Mouse (Mus musculus) CH12.LX (cell line): ENCODE measurements at regions not wholly inside any gene's neighbourhood (a gene's known extent, or its start where the extent isn't known, plus 50 kb on each side); places are given as distances from the start of the nearest gene placed in this dataset.

Experiments used
- DNase-seq: peaks from one replicate; pipeline ENCODE4 v3.0.0-alpha.2; 2013; ENCODE audit errors: extremely low read depth
- H3K27ac ChIP-seq: 2 replicates; pipeline ENCODE4 v1.5.1; 2012; ENCODE audit warnings: low read depth, mild to moderate bottlenecking, control low read depth, moderate library complexity; ENCODE audit not compliant: insufficient read depth
- H3K27me3 ChIP-seq: replicated peaks from 2 replicates; pipeline ENCODE3; 2012; ENCODE audit warnings: inconsistent platforms
- H3K36me3 ChIP-seq, 2 experiments: replicated peaks in 1 of 2; 2 replicates each; pipeline versions ENCODE3 to v1.6.1; 2012; ENCODE audit warnings: inconsistent platforms in 1 of 2, low read length in 1 of 2, mild to moderate bottlenecking in 1 of 2, mixed read lengths in 1 of 2, moderate library complexity in 1 of 2; ENCODE audit not compliant: control insufficient read depth in 1 of 2, insufficient read depth in 1 of 2
- H3K4me1 ChIP-seq, 2 experiments: 2 replicates each; pipeline ENCODE4 v1.6.1; 2012; ENCODE audit warnings: inconsistent platforms in 1 of 2, moderate library complexity in 1 of 2; ENCODE audit not compliant: insufficient read depth in 2 of 2, control insufficient read depth in 1 of 2
- H3K4me2 ChIP-seq: 2 replicates; pipeline ENCODE4 v1.6.1; 2012; ENCODE audit warnings: low read depth, mild to moderate bottlenecking, control low read depth; ENCODE audit not compliant: poor library complexity, insufficient read depth, severe bottlenecking
- H3K4me3 ChIP-seq, 3 experiments: fragments of 150-350 bp in 1 of 3; sonication (generic) in 1 of 3; replicated peaks in 1 of 3; 2 replicates each; pipeline versions ENCODE3 to v1.5.1; 2011 to 2012; ENCODE audit warnings: low read depth in 2 of 3, low read length in 2 of 3, mild to moderate bottlenecking in 2 of 3, moderate library complexity in 2 of 3, control low read depth in 1 of 3, improper control_type of control experiment in 1 of 3, inconsistent platforms in 1 of 3, mixed read lengths in 1 of 3; ENCODE audit not compliant: poor library complexity in 1 of 3
- H3K79me2 ChIP-seq: replicated peaks from 2 replicates; pipeline ENCODE4 v1.6.1; 2012; ENCODE audit warnings: mild to moderate bottlenecking, moderate library complexity; ENCODE audit not compliant: control insufficient read depth, poor library complexity, insufficient read depth, severe bottlenecking; ENCODE audit errors: extremely low read depth
- H3K9ac ChIP-seq: 2 replicates; pipeline ENCODE4 v1.6.1; 2012; ENCODE audit warnings: low read depth, mild to moderate bottlenecking, control low read depth, moderate library complexity; ENCODE audit not compliant: insufficient read depth
- H3K9me3 ChIP-seq: replicated peaks from 2 replicates; pipeline ENCODE3; 2012; ENCODE audit warnings: low read length, inconsistent platforms, mixed read lengths
- BHLHE40 ChIP-seq: IDR thresholded peaks from 2 replicates; pipeline ENCODE4 v1.6.1; 2011; ENCODE audit warnings: mild to moderate bottlenecking, low read depth, low read length, improper control_type of control experiment
- CHD2 ChIP-seq: IDR thresholded peaks from 2 replicates; pipeline ENCODE4 v1.6.1; 2011; ENCODE audit warnings: low read length, improper control_type of control experiment
- CTCF ChIP-seq, 2 experiments: IDR thresholded peaks in 1 of 2; conservative IDR thresholded peaks in 1 of 2; 2 replicates each; pipeline ENCODE4 v1.5.1; 2011 to 2012; ENCODE audit warnings: low read depth in 2 of 2, low read length in 2 of 2, improper control_type of control experiment in 1 of 2, inconsistent platforms in 1 of 2, mild to moderate bottlenecking in 1 of 2, moderate library complexity in 1 of 2
- ELF1 ChIP-seq: IDR thresholded peaks from 2 replicates; pipeline ENCODE4 v1.6.1; 2014; ENCODE audit warnings: low read depth, mild to moderate bottlenecking, inconsistent platforms, low read length, improper control_type of control experiment
- EP300 ChIP-seq: IDR thresholded peaks from 2 replicates; pipeline ENCODE4 v1.6.1; 2011; ENCODE audit warnings: low read length, improper control_type of control experiment
- ETS1 ChIP-seq: conservative IDR thresholded peaks from 2 replicates; pipeline ENCODE4 v1.6.1; 2012; ENCODE audit warnings: low read depth, mild to moderate bottlenecking, inconsistent platforms, low read length, improper control_type of control experiment, moderate library complexity
- HCFC1 ChIP-seq: IDR thresholded peaks from 2 replicates; pipeline ENCODE4 v1.6.1; 2012; ENCODE audit warnings: low read depth, mild to moderate bottlenecking, inconsistent platforms, low read length, improper control_type of control experiment
- MAFK ChIP-seq: IDR thresholded peaks from 2 replicates; pipeline ENCODE4 v1.6.1; 2011; ENCODE audit warnings: low read length, improper control_type of control experiment; ENCODE audit not compliant: insufficient replicate concordance
- MAZ ChIP-seq: IDR thresholded peaks from 2 replicates; pipeline ENCODE4 v1.6.1; 2012; ENCODE audit warnings: low read depth, mild to moderate bottlenecking, inconsistent platforms, low read length, improper control_type of control experiment, moderate library complexity
- MXI1 ChIP-seq: IDR thresholded peaks from 2 replicates; pipeline ENCODE4 v1.6.1; 2011; ENCODE audit warnings: mild to moderate bottlenecking, low read depth, low read length, improper control_type of control experiment
- MYC ChIP-seq: IDR thresholded peaks from 2 replicates; pipeline ENCODE4 v1.6.1; 2011; ENCODE audit warnings: low read depth, mild to moderate bottlenecking, improper control_type of control experiment, low read length
- NRF1 ChIP-seq: IDR thresholded peaks from 2 replicates; pipeline ENCODE4 v1.6.1; 2014; ENCODE audit warnings: low read depth, mild to moderate bottlenecking, inconsistent platforms, low read length, improper control_type of control experiment, moderate library complexity
- PAX5 ChIP-seq: IDR thresholded peaks from 2 replicates; pipeline ENCODE4 v1.6.1; 2012; ENCODE audit warnings: low read length, inconsistent platforms, mixed read lengths
- POLR2A ChIP-seq: IDR thresholded peaks from 2 replicates; pipeline ENCODE4 v1.6.1; 2011; ENCODE audit warnings: low read depth, mild to moderate bottlenecking, improper control_type of control experiment, low read length
- RAD21 ChIP-seq: IDR thresholded peaks from 2 replicates; pipeline ENCODE4 v1.6.1; 2011; ENCODE audit warnings: low read depth, mild to moderate bottlenecking, low read length, improper control_type of control experiment, moderate library complexity
- SIN3A ChIP-seq: IDR thresholded peaks from 2 replicates; pipeline ENCODE4 v1.6.1; 2012; ENCODE audit warnings: low read length, improper control_type of control experiment, inconsistent platforms
- TBP ChIP-seq: conservative IDR thresholded peaks from 2 replicates; pipeline ENCODE4 v1.6.1; 2011; ENCODE audit warnings: low read depth, low read length, improper control_type of control experiment
- TCF12 ChIP-seq: IDR thresholded peaks from 2 replicates; pipeline ENCODE4 v1.6.1; 2014; ENCODE audit warnings: low read depth, mild to moderate bottlenecking, inconsistent platforms, low read length, improper control_type of control experiment
- UBTF ChIP-seq: IDR thresholded peaks from 2 replicates; pipeline ENCODE4 v1.6.1; 2012; ENCODE audit warnings: low read depth, mild to moderate bottlenecking, inconsistent platforms, low read length, improper control_type of control experiment, moderate library complexity
- USF1 ChIP-seq: IDR thresholded peaks from 2 replicates; pipeline ENCODE4 v1.6.1; 2014; ENCODE audit warnings: low read depth, mild to moderate bottlenecking, inconsistent platforms, low read length, improper control_type of control experiment
- ZC3H11A ChIP-seq: IDR thresholded peaks from 2 replicates; pipeline ENCODE4 v1.6.1; 2012; ENCODE audit warnings: low read depth, mild to moderate bottlenecking, inconsistent platforms, low read length, improper control_type of control experiment
- ZKSCAN1 ChIP-seq: IDR thresholded peaks from 2 replicates; pipeline ENCODE4 v1.6.1; 2012; ENCODE audit warnings: low read depth, inconsistent platforms, low read length, improper control_type of control experiment, borderline replicate concordance
- ZMIZ1 ChIP-seq: IDR thresholded peaks from 2 replicates; pipeline ENCODE4 v1.6.1; 2012; ENCODE audit warnings: low read depth, mild to moderate bottlenecking, inconsistent platforms, low read length, improper control_type of control experiment
- dilution Hi-C: fragments of 300-500 bp; cut with MboI; formaldehyde crosslinking; loops from 2 replicates; pipeline ENCODE4 v1.14.3; 2020; ENCODE audit warnings: low sequenced_read_pairs; ENCODE audit not compliant: extremely low pct_unique_long_range_greater_than_20kb, extremely low pct_ligation_motif_present
- in situ Hi-C: fragments of 300-500 bp; cut with MboI; formaldehyde crosslinking; loops from 3 replicates; pipeline ENCODE4 v1.14.3; 2019; ENCODE audit warnings: low sequenced_read_pairs, low pct_ligation_motif_present, low pct_unique_long_range_greater_than_20kb, mixed read lengths

DNA sequence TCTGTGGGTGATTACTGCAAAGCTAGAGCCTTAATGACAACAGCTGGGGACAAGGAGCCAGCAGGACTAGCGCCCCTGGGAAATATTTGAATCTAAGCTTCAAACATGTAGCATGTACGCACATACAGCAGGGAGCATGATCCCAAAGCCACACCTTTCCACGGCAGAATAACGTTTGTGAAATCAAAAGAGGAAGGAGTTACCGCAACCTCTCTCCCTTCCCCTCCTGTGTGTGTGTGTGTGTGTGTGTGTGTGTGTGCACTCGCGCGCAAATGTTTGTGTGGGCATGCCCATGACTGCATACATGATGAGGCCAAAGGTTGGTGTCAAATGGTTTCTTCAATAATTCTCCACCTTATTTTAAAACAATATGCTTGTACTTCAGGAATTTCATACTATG lies 132.9 kb downstream of the Rplp1 start:
- H3K9ac ChIP-seq: no peak overlapping the region
- in situ Hi-C loops (no loop called here), dilution Hi-C loops (no loop called here)
- H3K79me2 ChIP-seq: no peaks in the 10 kb centered on the region
- no peak overlapping the region for H3K4me3 ChIP-seq
- H3K27ac ChIP-seq: no peak overlapping the region
- no peaks in the 10 kb centered on the region for H3K9me3 ChIP-seq
- no peaks in the 10 kb centered on the region for H3K4me1 ChIP-seq
- no peak for DNase-seq
- no peaks in the 10 kb centered on the region for H3K36me3 ChIP-seq
- no peak for TF ChIP-seq SIN3A
- no peak for TF ChIP-seq NRF1
- TF ChIP-seq UBTF: no peak
- TF ChIP-seq ELF1: no peak
- no peak for TF ChIP-seq USF1
- no peak for TF ChIP-seq ZC3H11A
- TF ChIP-seq MAZ: no peak
- no peak for TF ChIP-seq ZKSCAN1
- no peak for TF ChIP-seq ETS1
- no peak for TF ChIP-seq EP300
- no peak for TF ChIP-seq MYC
- no peak for TF ChIP-seq BHLHE40
- TF ChIP-seq TBP: no peak
- TF ChIP-seq RAD21: no peak
- TF ChIP-seq HCFC1: no peak
- no peak for TF ChIP-seq TCF12
- no peak for TF ChIP-seq PAX5
- TF ChIP-seq, all 38 proteins: peak for 0
- H3K27me3 ChIP-seq: no peaks in the 10 kb centered on the region
- no peak overlapping the region for H3K4me2 ChIP-seq

DNA sequence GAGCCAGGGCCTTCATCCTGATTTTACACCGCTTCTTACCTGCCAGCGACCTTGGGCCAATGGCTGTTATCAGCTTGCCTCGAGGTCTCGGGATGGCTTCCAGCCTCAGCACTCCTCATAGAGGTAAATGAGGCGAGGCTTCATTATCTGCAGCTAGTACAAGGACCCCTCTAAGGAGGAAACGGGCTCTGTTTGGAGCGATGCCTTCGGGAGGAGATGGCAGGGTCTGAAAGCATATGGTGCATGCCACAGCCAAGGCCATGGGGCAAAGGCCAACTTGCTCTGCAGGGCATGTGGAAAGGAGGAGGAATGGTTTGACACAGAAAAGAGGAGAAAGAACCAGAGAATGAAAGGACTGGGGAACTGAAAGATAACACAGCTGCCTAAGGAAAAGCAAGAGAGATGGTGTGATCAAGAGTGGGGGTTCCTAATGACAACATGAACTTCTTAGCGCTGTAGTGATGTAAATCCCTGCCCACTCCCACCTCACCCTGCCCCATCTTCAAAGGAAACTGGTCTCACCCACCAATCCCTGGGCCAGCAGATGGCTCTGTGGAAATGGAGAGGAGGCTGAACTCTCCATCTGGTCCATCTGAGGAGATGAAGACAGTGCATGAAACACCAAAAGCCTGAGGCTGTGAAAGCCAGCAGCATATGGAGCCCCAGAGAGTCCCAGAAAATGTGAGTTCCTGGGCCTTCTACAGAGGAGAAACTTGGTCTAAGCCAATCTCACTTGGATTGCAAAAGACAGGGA lies 134.0 kb downstream of the Rplp1 start:
- H3K79me2 ChIP-seq: no peaks in the 10 kb centered on the region
- no peaks in the 10 kb centered on the region for H3K9me3 ChIP-seq
- no peak overlapping the region for H3K4me3 ChIP-seq
- H3K4me2 ChIP-seq: no peak overlapping the region
- no peak overlapping the region for H3K9ac ChIP-seq
- H3K27ac ChIP-seq: no peak overlapping the region
- no peaks in the 10 kb centered on the region for H3K4me1 ChIP-seq
- H3K36me3 ChIP-seq: no peaks in the 10 kb centered on the region
- TF ChIP-seq RAD21 (no peak), CHD2 (no peak), TCF12 (no peak), TBP (no peak), CTCF (conservative IDR thresholded peaks at IDR 0.05 in 1 of 2, IDR thresholded peaks at IDR 0.05 in 1 of 2; ENCODE audit: low read depth in 2 of 2, low read length in 2 of 2) (no peak), ZKSCAN1 (no peak), MXI1 (no peak), MAFK (no peak), ETS1 (no peak), MAZ (no peak), MYC (no peak), BHLHE40 (no peak), EP300 (no peak), SIN3A (no peak), UBTF (no peak), POLR2A (no peak), ZMIZ1 (no peak)
- TF ChIP-seq, all 38 proteins: peak for 0
- dilution Hi-C loops: no loop called here
- DNase-seq: no peak
- H3K27me3 ChIP-seq: no peaks in the 10 kb centered on the region
- in situ Hi-C loops: no loop called here
